Mouse (Mus musculus) kidney, embryonic 15.5 days (tissue): ENCODE measurements at regions not wholly inside any gene's neighbourhood (a gene's known extent, or its start where the extent isn't known, plus 50 kb on each side); places are given as distances from the start of the nearest gene placed in this dataset.

ENCODE experiments used
- ATAC-seq: fragments of 200-750 bp; cut with Nextera tagmentation; replicated peaks from 2 replicates; pipeline ENCODE4 v1.8.0; 2017; ENCODE audit warnings: moderate TSS enrichment; ENCODE audit not compliant: low FRiP score
- H3K27ac ChIP-seq: fragments of 300-500 bp; sonication (generic); 2 replicates; pipeline ENCODE4 v1.5.1; 2015; ENCODE audit warnings: mild to moderate bottlenecking, inconsistent platforms
- H3K27me3 ChIP-seq: fragments of 300-500 bp; sonication (generic); 2 replicates; pipeline ENCODE4 v1.6.1; 2015; ENCODE audit warnings: inconsistent platforms
- H3K36me3 ChIP-seq: fragments of 300-500 bp; sonication (generic); 2 replicates; pipeline ENCODE4 v1.6.1; 2015; ENCODE audit warnings: inconsistent platforms
- H3K4me1 ChIP-seq: fragments of 300-500 bp; sonication (generic); 2 replicates; pipeline ENCODE4 v1.6.1; 2015; ENCODE audit warnings: inconsistent platforms
- H3K4me2 ChIP-seq: fragments of 300-500 bp; sonication (generic); 2 replicates; pipeline ENCODE4 v1.6.1; 2015; ENCODE audit warnings: moderate library complexity, mild to moderate bottlenecking, inconsistent platforms
- H3K4me3 ChIP-seq: fragments of 300-500 bp; sonication (generic); replicated peaks from 2 replicates; pipeline ENCODE4 v1.5.1; 2015; ENCODE audit warnings: mild to moderate bottlenecking, inconsistent platforms
- H3K9ac ChIP-seq: fragments of 300-500 bp; sonication (generic); 2 replicates; pipeline ENCODE4 v1.6.1; 2015; ENCODE audit warnings: mild to moderate bottlenecking, inconsistent platforms
- H3K9me3 ChIP-seq: fragments of 300-500 bp; sonication (generic); replicated peaks from 2 replicates; pipeline ENCODE4 v1.6.1; 2016; ENCODE audit warnings: inconsistent platforms
- WGBS: fragments of 180-500 bp; shearing (Covaris S2); methylation state at CpG from one replicate; pipeline ENCODE4 v1.1.7; 2015; ENCODE audit warnings: mixed read lengths; 5-methylcytosine and 5-hydroxymethylcytosine counted together

- H3K4me1 ChIP-seq = no peaks in the 10 kb centered on the region
- no peak overlapping the region for H3K4me3 ChIP-seq
- no peak overlapping the region for H3K27ac ChIP-seq
- H3K9ac ChIP-seq = no peak overlapping the region
- H3K4me2 ChIP-seq = no peak overlapping the region
- ATAC-seq = no peak
- H3K9me3 ChIP-seq = no peaks in the 10 kb centered on the region
- no peaks in the 10 kb centered on the region for H3K36me3 ChIP-seq
- WGBS = 52% methylated on average over 1 of the region's 1 CpGs
- H3K27me3 ChIP-seq = no peaks in the 10 kb centered on the region
Observed at GRCm38 (mm10) chr3:133626442-133626841, 81.5 kb upstream of the Tet2 start.

DNA sequence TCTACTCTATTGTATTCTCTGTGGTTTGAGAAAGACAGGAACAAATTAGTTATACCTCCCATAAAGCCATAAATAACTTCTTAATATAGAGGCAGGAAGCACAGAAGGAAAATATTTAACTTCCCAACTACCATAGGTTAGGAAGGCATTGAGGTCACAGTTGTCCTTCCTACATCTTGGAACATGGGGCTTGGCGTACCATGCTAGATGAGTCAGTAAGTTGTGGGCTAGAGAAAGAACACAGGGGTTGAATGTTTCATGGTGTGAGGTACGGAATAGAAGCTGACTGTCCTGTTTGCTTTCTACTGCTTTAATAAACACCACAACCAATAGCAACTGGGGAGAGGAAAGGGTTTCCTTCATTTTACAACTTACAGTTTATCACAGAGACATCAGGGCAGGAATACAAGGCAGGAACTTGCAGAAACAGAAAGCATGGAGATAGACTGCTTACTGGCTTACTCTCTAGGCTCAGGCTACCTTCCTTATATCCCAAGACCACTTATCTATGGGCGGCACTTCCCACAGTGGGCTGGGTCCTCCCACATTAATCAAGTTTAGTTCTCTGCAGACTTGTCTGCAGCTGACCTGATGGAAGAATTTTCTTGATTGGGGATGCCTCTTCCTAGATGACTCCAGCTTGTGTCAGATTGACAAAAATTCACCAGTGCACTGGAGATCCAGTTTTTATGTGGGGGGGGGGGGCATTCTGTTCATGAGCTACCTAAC, 82.3 kb upstream of the Tet2 start:
- Histone ChIP-seq H3K27me3 (no peaks in the 10 kb centered on the region), H3K9ac (no peak overlapping the region), H3K4me1 (no peaks in the 10 kb centered on the region), H3K36me3 (no peaks in the 10 kb centered on the region), H3K27ac (no peak overlapping the region), H3K4me2 (no peak overlapping the region), H3K4me3 (no peak overlapping the region), H3K9me3 (no peaks in the 10 kb centered on the region)
- no peak for ATAC-seq
- WGBS = 56% methylated on average over 3 of the region's 3 CpGs

GRCm38 (mm10) chr3:133634306-133634705, 89.4 kb upstream of the Tet2 start:
- no peaks in the 10 kb centered on the region for H3K4me1 ChIP-seq
- H3K36me3 ChIP-seq = no peaks in the 10 kb centered on the region
- no peaks in the 10 kb centered on the region for H3K9me3 ChIP-seq
- WGBS = 90% methylated on average over 5 of the region's 5 CpGs
- no peak overlapping the region for H3K9ac ChIP-seq
- no peaks in the 10 kb centered on the region for H3K27me3 ChIP-seq
- H3K4me3 ChIP-seq = no peak overlapping the region
- no peak overlapping the region for H3K27ac ChIP-seq
- no peak for ATAC-seq
- no peak overlapping the region for H3K4me2 ChIP-seq

DNA sequence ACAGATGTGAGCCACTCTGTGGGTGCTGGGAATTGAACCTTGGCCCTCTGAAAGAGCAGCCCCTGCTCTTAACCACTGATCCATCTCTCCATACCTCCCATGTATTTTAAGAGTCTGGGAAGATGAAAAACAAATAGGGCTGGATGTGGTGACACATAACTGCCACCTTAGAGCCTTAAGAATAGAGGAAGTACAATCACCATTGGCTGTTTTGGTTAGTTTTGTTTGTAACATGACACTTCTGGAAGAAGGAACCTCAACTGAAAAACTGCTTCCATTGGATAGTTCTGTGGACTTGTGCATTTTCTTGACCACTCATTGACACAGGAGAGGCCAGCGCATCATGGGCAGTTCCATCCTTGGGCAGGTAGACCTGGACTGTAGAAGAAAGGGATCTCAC, 100.7 kb upstream of the Tet2 start:
- Histone ChIP-seq H3K4me1 (no peaks in the 10 kb centered on the region), H3K36me3 (no peaks in the 10 kb centered on the region), H3K4me3 (no peak overlapping the region), H3K4me2 (no peak overlapping the region), H3K27ac (no peak overlapping the region), H3K9me3 (no peaks in the 10 kb centered on the region), H3K9ac (no peak overlapping the region), H3K27me3 (no peaks in the 10 kb centered on the region)
- WGBS = 100% methylated on average over 1 of the region's 1 CpGs
- no peak for ATAC-seq

DNA sequence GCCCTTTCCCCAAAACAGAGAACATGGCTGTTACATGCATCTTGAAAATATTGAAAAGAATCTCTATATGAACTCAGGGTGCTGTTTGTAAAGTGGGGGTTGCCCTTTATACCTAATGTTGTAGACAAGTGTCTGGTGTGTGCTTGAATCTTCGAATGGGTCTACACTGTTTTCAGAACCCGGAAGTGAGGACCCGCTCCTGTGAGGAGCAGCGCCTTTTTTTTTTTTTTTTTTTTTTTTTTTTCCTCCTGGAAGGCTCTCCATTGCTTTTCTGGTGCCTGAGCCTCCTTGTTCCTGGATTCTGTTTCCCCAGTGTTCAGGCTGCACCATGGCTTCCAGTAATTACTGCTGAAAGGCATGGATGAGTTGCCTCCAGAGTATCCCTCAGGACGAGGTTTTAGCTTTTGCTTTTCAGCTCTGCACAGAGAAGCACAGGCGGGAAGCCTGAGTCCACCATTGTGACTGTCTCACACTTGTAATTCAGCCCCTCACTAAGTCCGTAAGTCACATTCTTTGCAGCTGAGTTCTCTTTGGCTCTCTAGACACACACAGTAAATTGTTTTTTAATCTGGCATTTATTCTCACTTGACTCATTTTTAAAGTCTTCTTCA, 101.6 kb upstream of the Tet2 start:
- H3K27ac ChIP-seq = no peak overlapping the region
- H3K36me3 ChIP-seq = no peaks in the 10 kb centered on the region
- H3K9me3 ChIP-seq = no peaks in the 10 kb centered on the region
- H3K9ac ChIP-seq = no peak overlapping the region
- no peak overlapping the region for H3K4me3 ChIP-seq
- WGBS = 70% methylated on average over 7 of the region's 7 CpGs
- no peak for ATAC-seq
- no peak overlapping the region for H3K4me2 ChIP-seq
- H3K27me3 ChIP-seq = no peaks in the 10 kb centered on the region
- no peaks in the 10 kb centered on the region for H3K4me1 ChIP-seq

DNA sequence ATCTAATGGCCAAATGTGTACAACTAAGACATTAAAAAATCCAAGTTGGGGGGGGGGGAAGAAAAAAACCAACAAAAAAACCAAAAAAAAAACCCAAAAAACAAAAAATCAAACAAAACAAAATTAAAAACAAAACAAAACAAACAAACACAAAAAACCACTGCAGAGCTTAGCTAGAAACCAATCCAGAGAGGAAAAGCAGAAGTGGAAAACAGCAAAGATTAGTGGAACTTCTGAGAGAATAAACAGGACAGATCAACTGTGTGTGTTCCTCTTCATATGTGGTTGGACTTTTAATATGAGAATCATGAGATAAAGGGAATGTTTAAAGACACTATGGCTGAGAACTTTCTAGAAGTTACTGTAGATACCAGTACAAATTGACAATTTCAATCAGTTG, 105.1 kb upstream of the Tet2 start:
- no peak for ATAC-seq
- no peaks in the 10 kb centered on the region for H3K36me3 ChIP-seq
- no peaks in the 10 kb centered on the region for H3K9me3 ChIP-seq
- no peak overlapping the region for H3K27ac ChIP-seq
- H3K27me3 ChIP-seq = no peaks in the 10 kb centered on the region
- H3K4me2 ChIP-seq = no peak overlapping the region
- H3K4me1 ChIP-seq = no peaks in the 10 kb centered on the region
- no peak overlapping the region for H3K4me3 ChIP-seq
- H3K9ac ChIP-seq = no peak overlapping the region

DNA sequence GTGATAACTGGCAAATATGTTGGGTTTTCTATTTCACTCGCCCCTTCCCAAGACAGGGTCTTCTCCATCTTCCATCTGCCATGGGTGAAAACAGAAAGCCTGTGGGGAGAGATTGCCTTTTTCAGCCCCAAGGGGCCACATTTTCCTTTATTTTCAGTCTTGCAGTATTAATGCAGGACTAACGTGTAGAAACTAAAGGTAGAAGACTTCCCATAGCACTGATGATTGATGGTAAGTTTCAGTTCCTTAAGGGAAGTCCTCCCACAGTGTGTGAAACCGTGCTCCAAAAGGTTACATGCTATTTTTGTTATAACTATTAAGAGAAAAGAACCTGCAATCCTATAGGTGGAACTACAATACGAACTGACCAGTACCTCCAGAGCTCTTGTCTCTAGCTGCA, 107.1 kb upstream of the Tet2 start:
- Histone ChIP-seq H3K9me3 (no peaks in the 10 kb centered on the region), H3K27ac (no peak overlapping the region), H3K9ac (no peak overlapping the region), H3K27me3 (no peaks in the 10 kb centered on the region), H3K4me2 (no peak overlapping the region), H3K4me1 (no peaks in the 10 kb centered on the region), H3K4me3 (no peak overlapping the region), H3K36me3 (no peaks in the 10 kb centered on the region)
- WGBS = 70% methylated on average over 4 of the region's 4 CpGs
- no peak for ATAC-seq

DNA sequence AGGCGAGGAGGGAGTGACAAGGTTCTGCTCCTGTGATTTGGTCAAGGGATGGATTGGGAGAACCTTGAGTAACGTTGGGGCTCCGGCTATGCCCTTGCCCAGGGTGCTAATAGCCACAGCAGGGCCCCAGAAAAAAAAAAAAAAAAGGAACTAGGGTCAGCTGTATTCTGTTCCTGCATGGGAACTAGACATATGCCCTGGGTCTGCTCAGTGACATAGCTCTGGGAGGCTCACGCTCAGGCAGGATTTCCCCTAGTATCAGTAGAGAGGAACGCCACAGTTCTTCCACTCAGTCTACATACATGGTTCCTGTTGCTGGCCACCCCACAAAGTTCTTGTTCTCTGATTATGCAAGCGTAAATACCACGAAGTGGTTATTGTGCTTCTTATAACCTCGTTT, 114.8 kb upstream of the Tet2 start:
- ATAC-seq = no peak
- Histone ChIP-seq H3K4me3 (no peak overlapping the region), H3K4me1 (no peaks in the 10 kb centered on the region), H3K36me3 (no peaks in the 10 kb centered on the region), H3K9me3 (no peaks in the 10 kb centered on the region), H3K27ac (no peak overlapping the region), H3K27me3 (no peaks in the 10 kb centered on the region), H3K9ac (no peak overlapping the region), H3K4me2 (no peak overlapping the region)
- 92% methylated on average over 8 of the region's 8 CpGs for WGBS

- H3K36me3 ChIP-seq = no peaks in the 10 kb centered on the region
- no peaks in the 10 kb centered on the region for H3K4me1 ChIP-seq
- 73% methylated on average over 3 of the region's 3 CpGs for whole genome bisulfite sequencing
- no peak for ATAC-seq
- H3K27ac ChIP-seq = no peak overlapping the region
- H3K4me2 ChIP-seq = no peak overlapping the region
- H3K9ac ChIP-seq = no peak overlapping the region
- no peaks in the 10 kb centered on the region for H3K9me3 ChIP-seq
- H3K27me3 ChIP-seq = no peaks in the 10 kb centered on the region
- H3K4me3 ChIP-seq = no peak overlapping the region
Observed at GRCm38 (mm10) chr3:133661303-133661702, 116.4 kb upstream of the Tet2 start.

- no peaks in the 10 kb centered on the region for H3K27me3 ChIP-seq
- no peak overlapping the region for H3K4me2 ChIP-seq
- no peak overlapping the region for H3K9ac ChIP-seq
- no peak overlapping the region for H3K4me3 ChIP-seq
- 77% methylated on average over 3 of the region's 3 CpGs for WGBS
- H3K36me3 ChIP-seq = no peaks in the 10 kb centered on the region
- no peaks in the 10 kb centered on the region for H3K9me3 ChIP-seq
- H3K4me1 ChIP-seq = no peaks in the 10 kb centered on the region
- H3K27ac ChIP-seq = no peak overlapping the region
- no peak for ATAC-seq
Observed at GRCm38 (mm10) chr3:133664914-133665313, 120.0 kb upstream of the Tet2 start.

DNA sequence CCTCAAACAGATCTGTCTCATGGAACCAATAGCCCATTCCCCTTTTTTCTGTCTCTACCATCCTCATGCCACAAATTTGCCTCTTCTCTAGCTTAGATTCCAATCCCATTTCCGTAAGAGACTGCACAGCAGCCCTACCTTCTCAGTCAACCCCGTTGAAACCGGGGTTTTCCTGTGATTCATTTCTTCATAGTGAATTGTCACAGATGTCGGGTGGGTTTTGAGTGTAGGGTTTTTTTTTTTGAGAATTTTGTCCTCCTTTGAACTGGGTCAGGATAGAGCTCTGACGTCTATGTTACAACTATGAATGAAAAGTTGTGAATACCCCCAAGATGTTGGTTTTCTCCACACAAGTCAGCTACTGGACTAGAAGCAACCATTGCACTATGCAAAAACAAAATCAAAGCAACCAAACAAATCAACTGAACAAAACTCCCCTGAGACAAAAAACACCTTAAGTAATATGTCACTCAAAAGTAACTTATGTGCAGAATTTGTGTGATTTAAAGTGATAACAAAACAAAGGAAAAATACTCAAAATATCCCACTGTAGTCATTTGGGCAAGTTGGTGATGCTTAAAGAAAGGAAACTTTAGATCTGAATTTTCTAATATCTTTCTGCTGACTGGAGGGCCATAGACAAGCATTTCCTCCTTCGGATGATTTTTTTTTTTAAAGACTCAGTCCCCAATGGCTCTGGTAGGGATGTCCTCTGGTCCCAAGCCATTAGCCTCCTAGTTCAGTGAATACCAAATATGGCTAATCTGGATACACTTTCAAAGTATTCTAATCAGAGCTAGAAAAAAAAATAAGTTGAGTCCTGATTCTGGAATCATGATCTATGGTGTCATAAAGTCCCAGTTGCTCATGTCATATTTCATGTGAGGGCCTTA, 120.7 kb upstream of the Tet2 start:
- no peak overlapping the region for H3K27ac ChIP-seq
- ATAC-seq = no peak

GRCm38 (mm10) chr3:133672742-133673447, 128.0 kb upstream of the Tet2 start:
- Histone ChIP-seq H3K27ac (no peak overlapping the region), H3K4me2 (no peak overlapping the region), H3K4me1 (no peaks in the 10 kb centered on the region), H3K36me3 (no peaks in the 10 kb centered on the region), H3K4me3 (no peak overlapping the region), H3K27me3 (no peaks in the 10 kb centered on the region), H3K9me3 (no peaks in the 10 kb centered on the region), H3K9ac (no peak overlapping the region)
- WGBS = 85% methylated on average over 10 of the region's 10 CpGs
- no peak for ATAC-seq

More for the DNA sequence above, 120.7 kb upstream of the Tet2 start:
- Histone ChIP-seq H3K4me3 (no peak overlapping the region), H3K9ac (no peak overlapping the region), H3K9me3 (no peaks in the 10 kb centered on the region), H3K4me2 (no peak overlapping the region), H3K27me3 (no peaks in the 10 kb centered on the region), H3K36me3 (no peaks in the 10 kb centered on the region), H3K4me1 (no peaks in the 10 kb centered on the region)
- 86% methylated on average over 6 of the region's 6 CpGs for WGBS
